Mouse (Mus musculus) ovary, postnatal 10 days (tissue): ENCODE data around the gene Cage1.

Experiments
- DNase-seq: peaks from one replicate; pipeline ENCODE4 v3.0.0; 2022; ENCODE audit warnings: low spot score

The Cage1 gene

DNA sequence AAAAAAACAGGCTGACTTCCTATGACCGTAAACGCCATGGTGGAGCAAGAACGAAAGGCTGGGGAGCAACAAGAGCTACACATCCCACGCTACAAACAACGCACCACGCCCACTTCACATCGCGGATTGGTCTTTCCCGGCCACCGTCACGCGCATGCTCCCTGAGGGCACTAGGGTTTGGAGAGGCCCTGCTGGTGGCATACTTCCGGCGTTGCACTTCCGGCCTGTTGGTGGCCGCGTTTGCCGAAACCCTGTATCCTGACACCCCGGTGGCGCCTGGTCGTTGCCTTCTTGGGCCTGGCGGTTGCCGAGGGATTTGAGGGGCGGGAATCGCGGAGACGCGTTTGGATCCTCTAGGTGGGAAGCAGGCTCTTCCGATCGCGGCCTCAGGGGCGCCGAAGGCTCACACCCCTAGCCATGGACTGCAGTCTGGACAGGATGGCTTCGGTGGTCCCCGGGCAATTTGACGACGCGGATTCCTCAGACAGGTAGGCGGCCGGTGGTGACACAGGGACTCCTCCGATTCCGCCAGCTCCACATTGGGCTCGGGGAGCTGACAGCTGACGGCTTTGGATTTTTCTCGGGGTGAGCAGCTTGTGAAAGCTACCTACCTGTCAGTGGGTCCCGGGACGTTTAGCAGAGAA lies at the start of gene Cage1:
Gene Cage1, minus strand, starts transcription at position 26 of the 644 bp plus-strand sequence.
- peak; percentile 95 for DNase-seq

DNA sequence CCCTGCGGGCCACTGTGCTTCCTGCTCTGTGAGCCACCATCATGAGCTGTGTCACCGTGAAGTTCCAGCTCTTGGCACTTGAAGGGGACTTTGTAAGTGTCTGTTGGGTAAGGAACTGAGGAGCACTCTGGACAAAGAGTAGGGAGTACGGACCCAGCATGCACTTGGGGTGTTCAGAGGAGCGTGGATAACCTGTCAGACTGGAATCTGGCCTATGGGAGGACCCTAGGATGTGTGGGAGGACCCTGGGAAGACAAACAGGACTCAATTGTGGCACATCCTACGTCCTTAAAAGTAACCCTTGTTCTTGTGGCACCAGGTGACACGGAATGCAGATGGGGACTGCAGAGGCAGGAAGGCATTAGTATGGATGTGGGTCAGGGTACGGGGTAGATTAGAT lies 44.3 kb upstream of the Cage1 start:
- DNase-seq, result no peak

DNA sequence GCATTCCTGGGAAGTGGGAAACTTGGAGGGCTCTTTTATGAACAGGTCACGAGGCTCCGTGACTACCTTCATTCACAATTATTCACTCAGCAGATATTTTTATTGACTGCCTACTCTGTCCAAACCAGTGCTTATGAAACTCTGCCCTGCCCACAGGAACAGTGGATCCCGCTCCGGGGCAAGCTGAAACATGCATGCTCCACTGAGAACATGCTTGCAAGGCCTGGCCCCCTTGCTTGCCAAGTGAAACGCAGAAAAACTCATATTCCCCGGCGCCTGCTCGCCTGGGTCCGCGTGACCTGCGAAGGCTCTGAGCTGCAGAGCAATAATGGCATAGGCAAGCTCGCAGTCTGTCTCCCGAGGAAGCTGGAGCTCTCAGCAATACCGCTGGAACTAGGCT lies 43.9 kb upstream of the Cage1 start:
- no peak for DNase-seq

DNA sequence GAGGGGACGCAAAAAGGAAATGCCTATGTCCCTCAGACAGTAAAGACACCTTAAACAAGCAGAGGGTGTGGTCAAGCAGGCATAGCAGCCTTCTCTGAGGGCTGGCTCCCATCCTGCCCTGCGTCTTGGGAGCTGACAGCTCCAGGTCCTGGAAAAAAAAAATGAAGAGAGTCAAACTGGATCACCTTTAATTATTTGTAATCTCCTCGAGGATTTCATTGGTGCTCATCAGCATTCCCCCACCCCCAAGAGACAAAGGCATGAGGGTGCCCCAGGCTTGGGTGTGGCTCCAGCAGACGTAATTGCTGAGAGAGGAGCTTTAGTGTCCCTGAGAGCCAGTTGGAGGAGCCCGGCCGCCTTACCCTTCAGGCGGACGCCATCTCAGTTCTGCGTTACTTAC lies 43.1 kb upstream of the Cage1 start:
- no peak for DNase-seq

DNA sequence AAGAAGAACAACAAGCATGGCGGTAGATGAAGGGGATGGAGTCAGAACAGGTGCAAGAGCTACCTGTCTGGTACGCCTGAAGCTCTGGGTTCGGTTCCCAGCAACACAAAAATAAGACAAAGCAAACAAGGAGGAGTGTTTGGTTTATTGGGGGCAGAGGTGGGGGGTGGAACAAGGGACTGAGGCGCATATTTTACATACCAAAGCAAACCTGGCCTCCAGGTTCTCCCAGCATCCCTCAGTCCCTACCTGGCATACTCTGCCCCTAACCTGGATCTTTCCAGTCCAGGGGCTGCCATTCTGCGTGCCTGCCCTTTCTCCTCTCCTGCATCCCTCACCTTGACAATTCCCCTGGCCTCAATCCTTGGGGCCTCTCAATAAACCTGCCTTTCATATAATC lies 42.5 kb upstream of the Cage1 start:
- no peak for DNase-seq

DNA sequence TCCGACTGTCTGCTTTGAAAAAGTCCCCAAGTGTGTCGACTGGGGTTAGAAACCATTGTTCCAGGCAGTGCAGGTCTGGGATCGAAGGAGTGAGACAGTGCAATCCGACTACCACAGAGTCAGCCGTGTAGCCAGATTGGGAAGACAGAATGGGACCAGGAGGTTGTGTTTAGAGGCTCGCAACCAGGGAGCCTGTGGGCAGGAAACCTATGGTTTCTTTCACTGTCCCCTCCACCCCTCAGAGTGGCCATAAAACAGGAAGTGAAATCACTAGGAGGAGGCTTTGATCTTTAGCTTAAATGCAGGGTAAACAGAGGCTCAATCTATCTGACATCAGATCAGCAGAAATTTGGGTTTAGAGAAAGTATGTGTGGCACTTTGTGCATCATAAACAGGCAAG lies 42.0 kb upstream of the Cage1 start:
- no peak for DNase-seq

DNA sequence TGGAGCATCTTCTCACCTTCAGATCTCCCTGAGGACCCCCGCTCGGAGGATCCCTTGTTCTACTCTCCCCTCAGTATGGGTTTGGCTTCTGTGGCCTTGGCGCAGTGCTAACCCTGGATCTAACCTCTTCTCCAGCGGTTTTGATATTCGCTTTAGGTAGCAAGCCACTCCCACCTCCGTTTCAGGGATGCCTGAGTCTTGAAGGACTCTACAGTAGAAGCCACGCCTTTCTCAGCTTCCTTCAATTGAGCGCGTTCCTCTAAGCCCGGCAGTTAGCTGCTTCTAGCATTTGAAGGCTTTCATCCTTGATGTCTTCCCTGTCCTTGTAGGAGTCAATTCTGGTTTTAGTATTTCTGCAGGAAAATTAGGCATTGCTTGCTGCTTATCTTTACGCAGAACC lies 40.2 kb upstream of the Cage1 start:
- no peak for DNase-seq

DNA sequence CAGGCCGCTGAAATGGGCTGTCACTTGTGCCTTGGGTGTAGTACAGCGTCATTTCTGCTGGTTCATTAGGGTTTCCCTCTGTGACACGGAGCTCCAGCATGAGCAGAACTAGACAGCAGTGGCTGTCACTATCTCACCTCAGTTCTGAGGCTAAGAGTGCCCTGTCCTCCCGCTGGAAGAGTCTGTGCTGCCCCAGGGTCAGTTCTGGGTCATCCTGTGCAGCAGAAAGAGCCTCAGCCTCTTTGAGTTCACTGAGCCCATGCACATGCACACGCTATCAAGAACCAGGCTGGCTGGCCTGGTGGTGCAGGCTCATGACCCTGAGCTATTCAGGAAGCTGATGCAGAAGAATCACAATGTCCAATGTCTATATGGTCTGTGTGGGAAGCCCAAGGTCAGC lies 37.5 kb upstream of the Cage1 start:
- no peak for DNase-seq

DNA sequence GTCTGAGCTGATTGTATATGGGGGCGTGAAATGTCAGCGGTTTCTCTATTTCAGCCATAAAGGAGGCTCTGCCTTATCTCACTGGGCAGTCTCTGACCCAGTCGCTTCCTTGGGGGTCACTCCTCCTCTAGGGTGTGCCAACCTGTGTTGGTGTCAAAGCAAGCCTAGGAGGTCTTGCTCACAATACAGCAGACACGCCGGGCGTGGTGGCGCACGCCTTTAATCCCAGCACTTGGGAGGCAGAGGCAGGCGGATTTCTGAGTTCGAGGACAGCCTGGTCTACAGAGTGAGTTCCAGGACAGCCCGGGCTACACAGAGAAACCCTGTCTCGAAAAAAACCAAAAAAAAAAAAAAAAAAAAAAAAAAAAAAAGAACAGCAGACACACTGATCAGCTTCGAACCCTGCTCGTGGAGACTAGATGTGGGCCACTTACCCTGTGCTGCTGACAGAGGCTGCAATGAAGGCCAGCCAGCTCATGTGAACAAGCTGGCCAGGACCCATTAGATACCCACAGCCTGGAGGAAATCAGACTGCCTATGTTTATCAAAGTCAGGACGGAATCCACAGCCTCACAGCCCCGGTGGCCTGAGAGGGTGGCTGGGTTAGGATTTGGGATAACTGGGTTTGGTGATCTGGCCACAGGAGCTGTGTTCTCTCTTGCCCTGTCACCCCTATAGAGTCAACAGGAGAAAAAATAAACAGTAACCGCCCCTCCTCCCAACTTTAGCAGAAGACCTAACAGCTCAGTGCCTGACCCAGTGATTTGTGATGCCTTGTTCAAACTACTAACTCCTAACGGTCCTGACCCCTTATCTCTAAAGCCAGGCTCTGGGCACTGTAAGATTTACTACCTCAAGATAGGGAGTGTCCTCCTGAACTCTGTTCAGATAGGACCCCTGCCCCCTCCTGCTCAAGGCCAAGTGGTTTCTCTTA lies 36.8 kb upstream of the Cage1 start:
- no peak for DNase-seq

DNA sequence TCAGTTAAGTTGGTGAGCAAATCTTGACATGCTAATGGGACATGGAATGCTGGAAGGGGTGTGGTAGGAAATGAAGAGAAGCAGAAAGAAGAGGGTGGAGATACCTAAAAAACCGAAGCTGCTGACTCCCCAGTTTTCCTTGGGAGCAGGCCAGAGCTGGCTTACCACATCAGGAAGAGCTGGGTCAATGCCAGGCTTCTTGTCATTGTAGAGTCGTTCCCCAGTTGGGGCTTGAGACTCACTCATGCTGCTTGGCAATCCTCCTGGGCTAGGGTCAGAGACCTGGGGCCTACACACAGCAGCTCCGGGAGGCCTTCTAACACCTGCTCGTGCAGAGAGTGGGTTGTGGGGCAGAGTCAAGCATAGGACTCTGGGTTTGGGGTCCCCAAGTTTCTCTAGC lies 34.1 kb upstream of the Cage1 start:
- no peak for DNase-seq

DNA sequence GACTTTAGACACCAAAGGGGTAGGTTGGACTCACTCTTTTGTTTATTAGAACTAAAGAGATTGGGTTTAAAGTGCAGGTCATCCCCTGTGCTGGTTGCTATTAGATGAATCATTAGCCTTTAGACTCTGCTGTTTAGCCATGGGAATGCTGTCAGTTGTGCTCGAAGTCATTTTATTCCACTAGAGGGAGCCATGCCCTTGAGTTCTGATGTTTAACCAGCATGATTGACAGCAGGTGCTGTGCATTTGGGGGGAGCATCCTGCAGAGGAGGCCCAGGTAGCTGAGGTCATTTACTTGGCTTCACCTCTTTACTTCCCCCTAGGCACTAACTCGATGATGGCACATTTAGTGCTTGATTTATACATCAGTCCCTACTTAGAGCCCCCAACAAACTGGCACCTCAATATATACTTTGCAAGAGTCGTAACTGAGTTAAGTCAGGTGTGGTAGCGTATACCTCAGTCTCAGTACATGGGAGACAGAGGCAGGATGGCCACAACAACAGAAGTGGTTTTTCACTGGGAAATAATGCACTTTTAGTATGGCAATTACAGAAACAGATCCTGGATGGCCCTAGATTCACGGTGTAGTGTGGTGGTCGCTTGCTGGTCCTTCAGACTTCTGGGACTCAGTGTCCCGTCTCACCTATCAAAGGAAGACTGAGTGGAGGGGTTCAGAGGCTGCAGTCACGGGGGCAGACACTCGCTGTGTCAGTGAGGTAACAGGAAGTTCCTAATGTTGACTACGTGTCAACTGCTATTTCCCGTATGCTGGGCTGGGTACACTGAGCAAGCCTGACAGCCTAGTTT lies 28.2 kb upstream of the Cage1 start:
- DNase-seq, result no peak

DNA sequence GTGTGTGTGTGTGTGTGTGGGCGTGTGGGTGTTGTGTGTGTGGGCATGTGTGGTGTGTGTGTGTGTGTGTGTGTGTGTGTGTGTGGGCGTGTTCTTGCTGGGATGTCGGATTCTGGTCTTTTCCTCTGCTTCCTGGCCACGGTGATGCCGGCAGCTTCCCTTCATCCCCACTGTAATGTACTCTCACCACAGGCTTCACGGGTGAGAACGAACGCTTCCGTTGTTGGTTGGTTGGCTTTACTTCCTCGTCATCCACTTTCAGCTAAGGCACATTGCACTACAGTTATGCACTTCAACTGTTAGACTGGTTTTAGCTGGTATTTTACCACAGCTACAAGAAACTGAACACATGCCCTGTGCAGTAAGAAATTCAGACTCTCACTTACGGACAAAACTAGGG lies 25.8 kb upstream of the Cage1 start:
- no peak for DNase-seq

DNA sequence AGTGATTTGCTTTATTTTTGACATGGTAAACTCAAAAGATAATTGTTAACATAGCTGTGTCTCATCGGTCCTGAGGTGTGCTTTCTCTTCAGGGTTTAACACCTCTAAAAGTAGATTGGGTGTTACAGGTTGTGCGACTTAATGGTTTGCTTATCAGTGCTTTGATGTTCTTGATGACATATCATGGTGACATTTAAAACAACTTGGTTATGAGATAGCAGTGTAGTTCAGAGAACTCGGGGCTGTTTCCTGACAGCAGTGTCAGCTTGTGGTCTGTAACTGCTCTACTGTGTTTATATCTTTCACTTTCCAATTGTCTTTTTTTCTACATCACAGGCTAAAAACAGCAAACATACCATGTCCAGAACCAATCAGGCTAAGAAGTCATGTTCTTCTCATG lies 13.0 kb upstream of the Cage1 start:
- DNase-seq, result no peak

DNA sequence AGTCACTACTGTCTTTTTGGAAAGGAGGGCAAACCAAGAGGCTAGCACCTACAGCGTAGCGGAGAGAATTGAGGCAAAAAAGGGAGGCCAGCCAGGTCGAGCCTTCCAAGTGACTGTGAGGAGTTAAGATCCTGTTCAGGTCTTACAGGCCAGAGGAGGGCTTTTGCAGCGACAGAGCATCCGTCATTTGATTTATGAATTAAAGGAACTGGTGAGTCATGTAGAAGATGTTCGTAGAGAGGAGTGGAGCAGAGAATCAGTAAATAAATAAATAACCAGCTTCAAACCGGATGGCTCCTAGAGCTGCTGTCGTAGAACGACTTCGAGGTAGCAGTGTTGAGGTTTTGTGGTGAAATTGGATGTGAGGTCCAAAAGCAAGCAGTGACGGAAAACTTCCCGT lies 942 bp upstream of the Cage1 start:
- no peak for DNase-seq

DNA sequence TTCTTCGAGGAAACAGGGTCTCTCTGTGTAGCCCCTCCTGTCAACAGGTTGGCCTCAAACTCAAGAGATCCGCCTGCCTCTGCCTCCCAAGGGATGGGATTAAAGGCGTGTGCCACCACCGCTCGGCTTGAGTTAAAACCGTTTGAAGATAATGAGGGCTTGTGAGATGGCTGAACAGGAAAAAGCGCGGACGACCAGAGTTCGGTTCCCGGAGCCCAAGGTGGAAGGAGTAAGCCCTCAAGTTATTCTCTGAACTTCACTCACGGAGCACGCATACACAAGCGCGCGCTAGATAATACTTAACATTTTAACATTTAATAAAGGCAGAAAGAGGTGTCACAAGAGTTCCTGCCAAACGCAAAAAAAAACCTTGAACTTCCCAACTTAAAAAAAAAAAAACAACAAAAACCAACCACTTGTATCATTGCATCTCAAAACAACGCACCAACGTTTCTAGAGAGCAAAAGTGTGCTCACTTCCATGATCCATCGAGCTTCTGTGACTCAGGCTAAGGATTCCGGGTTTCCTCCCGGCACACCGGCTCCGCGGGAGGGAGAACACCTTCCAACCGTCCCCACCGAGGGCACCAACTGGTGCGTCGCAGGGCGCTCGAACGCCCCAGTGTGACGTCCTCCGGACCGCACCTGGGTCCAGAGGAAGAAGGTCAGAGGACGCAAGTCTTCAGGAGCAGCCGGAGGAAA lies 376 bp downstream of the Cage1 start, which contains the start of gene Riok1:
Gene Riok1, plus strand, starts transcription at position 653 of the 701 bp plus-strand sequence.
- no peak for DNase-seq

DNA sequence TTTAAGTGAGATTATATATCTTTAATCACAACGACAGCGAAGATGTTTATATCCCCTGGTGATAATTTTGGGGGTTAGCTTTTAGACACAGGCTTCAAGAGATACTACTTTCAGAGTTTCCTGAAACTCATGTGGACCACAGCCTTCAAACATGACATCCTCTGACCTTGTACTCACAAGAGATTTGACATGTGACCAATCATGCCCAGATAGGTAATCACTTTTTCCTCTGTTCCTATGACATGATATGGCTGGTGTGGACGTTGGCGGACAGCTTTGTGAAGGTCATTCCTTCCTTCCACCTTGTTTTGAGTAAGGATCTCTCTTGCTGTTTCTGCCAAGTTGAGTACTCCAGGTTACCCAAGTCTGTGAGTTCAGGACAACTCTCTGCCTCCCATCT lies 8.5 kb downstream of the Cage1 start:
- DNase-seq, result no peak

DNA sequence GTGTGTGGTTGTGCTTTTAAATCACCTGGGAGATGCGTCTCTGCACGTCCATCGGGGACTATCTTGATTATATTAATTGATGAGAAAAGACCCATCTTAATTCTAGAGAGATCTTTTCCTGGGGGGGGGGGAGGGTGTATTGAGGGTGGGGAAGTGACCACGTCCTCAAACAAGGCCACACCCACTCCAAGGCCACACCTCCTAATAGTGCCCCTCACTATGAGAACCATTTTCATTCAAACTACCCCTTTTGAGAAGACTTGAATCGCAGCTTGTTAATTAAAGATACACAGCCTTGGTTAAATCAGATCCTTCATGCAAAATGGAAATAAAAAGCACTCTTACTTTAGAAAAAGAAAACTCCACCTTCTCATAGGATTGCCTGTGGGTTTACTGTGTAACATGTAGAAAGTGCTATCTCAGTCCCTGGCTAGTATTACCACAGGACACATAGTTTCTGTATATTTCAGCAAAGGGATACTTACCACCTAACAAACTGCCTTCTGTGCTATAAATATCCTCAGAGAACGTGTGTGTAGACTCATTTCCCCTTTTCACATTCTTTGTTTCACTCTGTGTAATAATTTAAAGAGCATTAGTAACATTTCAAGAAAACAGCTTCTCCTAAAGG lies 9.1 kb downstream of the Cage1 start:
- no peak for DNase-seq

DNA sequence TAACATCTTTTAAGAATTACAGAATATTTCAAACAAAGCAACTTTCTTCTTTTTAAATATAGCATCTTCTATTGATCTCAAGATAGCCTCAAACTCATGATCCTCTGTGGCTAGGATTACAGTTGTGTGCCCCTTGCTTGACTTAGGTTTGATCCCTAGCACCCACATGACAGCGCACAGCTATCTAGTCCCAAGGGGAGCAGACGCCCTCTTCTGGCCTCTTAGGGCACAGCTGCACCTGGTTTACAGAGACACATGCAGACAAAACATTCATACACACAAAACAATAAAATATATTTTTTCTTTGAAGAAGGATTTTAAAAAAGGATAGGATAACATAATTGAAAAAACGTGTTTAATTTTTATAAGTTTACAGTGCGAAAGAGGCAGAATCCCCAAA lies 11.0 kb downstream of the Cage1 start:
- no peak for DNase-seq

DNA sequence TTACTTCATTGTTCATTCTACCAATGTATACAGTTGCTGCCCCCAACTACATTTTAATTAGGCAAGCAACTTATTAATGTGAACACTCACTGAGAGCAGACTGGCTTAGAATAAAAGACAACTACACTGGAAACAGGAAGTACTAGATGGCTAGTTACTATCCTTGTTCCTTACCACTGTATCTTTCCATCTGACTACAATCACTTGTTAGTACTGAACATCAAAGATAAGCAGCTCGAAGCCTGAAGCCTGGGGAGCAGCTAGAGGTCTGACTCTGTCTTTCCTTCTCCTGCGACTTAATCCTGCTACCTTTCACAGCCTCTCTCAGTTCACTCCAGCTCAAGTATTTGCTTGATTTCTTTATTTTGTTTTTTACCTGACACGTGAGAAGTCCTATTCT lies 18.1 kb downstream of the Cage1 start:
- no peak for DNase-seq

DNA sequence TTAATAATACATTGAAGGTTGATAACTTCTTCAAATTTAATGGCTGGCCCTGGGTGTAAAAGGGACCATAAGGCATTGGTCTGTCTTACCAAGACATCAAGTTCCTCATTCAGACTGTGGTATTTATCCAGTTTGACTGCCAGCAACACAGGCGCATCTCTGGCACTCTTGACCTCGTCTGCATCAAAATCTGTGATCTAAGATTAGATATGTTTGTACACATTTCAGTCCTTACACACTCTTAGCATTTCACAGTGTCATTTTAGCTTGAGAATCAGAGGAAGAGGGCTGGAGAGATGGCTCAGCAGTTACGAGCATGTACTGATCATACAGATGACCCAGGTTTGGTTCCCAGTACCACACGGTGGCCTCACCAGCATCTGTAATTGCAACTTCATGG lies 21.3 kb downstream of the Cage1 start:
- DNase-seq, result no peak

DNA sequence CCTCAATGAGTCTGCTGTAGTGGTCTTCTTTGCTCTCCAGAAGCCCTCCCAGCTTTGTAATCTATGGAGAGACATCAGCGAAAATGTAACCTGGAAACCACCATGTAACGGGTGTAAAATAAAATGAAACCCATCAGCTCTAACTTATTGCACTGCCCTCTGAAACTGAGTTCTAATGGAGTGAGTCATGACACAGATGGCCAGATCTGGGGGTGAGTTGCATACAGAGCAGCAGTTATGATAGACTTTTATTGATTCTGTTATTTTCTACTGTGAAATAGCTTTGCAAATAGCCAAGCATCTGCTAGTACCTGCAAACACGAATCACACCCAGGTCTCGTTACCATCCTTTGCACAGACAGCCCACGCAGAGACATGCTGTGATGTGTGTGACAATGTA lies 24.4 kb downstream of the Cage1 start:
- no peak for DNase-seq
